Mouse (Mus musculus) small intestine, adult 2 months (tissue): ENCODE data around the gene Eapp.

ENCODE experiments used
- CTCF ChIP-seq: fragments of 200-500 bp; IDR thresholded peaks from 2 replicates; pipeline ENCODE4 v1.5.1; 2012; ENCODE audit warnings: low read depth, mild to moderate bottlenecking, control low read depth, inconsistent platforms, low read length, moderate library complexity, mixed read lengths; ENCODE audit not compliant: insufficient replicate concordance, insufficient read length; ENCODE audit errors: extremely low read depth
- POLR2A ChIP-seq: fragments of 200-500 bp; IDR thresholded peaks from 2 replicates; pipeline ENCODE4 v1.6.1; 2012; ENCODE audit warnings: low read depth, mild to moderate bottlenecking, control low read depth, inconsistent platforms, low read length, moderate library complexity

GRCm38 (mm10) chr12:54632141-54632540, 63.6 kb downstream of the Eapp start:
- TF ChIP-seq CTCF, result no peak
- TF ChIP-seq POLR2A, result no peak
